Mouse (Mus musculus) liver, embryonic 11.5 days (tissue): ENCODE measurements around the gene Bco2. TPM values are rescaled to one million over a fixed set of nuclear protein-coding genes. Genes with fewer than 3 reads are reported as not detected.

Source experiments
- ATAC-seq: fragments of 200-750 bp; cut with Nextera tagmentation; replicated peaks from 2 replicates; pipeline ENCODE4 v1.8.0; 2017; ENCODE audit warnings: moderate number of reproducible peaks, mild to moderate bottlenecking, moderate TSS enrichment, moderate library complexity; ENCODE audit not compliant: low FRiP score
- DNase-seq: peaks from one replicate; pipeline ENCODE4 v3.0.0-alpha.2; 2017; ENCODE audit warnings: low spot score
- H3K27ac ChIP-seq: fragments of 300-500 bp; sonication (generic); 2 replicates; pipeline ENCODE4 v1.5.1; 2014; ENCODE audit warnings: mild to moderate bottlenecking, low read depth, low read length, control low read depth
- H3K27me3 ChIP-seq: fragments of 300-500 bp; sonication (generic); replicated peaks from 2 replicates; pipeline ENCODE4 v1.6.1; 2014; ENCODE audit warnings: low read length, mixed read lengths; ENCODE audit not compliant: control insufficient read depth, insufficient read depth
- H3K36me3 ChIP-seq: fragments of 300-500 bp; sonication (generic); 2 replicates; pipeline ENCODE4 v1.6.1; 2014; ENCODE audit warnings: mild to moderate bottlenecking, low read length, moderate library complexity, mixed read lengths; ENCODE audit not compliant: control insufficient read depth, insufficient read depth
- H3K4me1 ChIP-seq: fragments of 300-500 bp; sonication (generic); replicated peaks from 2 replicates; pipeline ENCODE4 v1.6.1; 2014; ENCODE audit warnings: low read length, mixed read lengths; ENCODE audit not compliant: control insufficient read depth, insufficient read depth
- H3K4me2 ChIP-seq: fragments of 300-500 bp; sonication (generic); 2 replicates; pipeline ENCODE4 v1.6.1; 2014; ENCODE audit warnings: mild to moderate bottlenecking, control low read depth, moderate library complexity
- H3K4me3 ChIP-seq: fragments of 300-500 bp; sonication (generic); 2 replicates; pipeline ENCODE4 v1.5.1; 2014; ENCODE audit warnings: low read depth, low read length, control low read depth
- H3K9ac ChIP-seq: fragments of 300-500 bp; sonication (generic); 2 replicates; pipeline ENCODE4 v1.6.1; 2014; ENCODE audit warnings: low read depth, low read length, control low read depth
- H3K9me3 ChIP-seq: fragments of 300-500 bp; sonication (generic); 2 replicates; pipeline ENCODE4 v1.6.1; 2016; ENCODE audit warnings: low read length, inconsistent platforms, mixed read lengths; ENCODE audit not compliant: control insufficient read depth
- WGBS: fragments of 180-500 bp; shearing (Covaris S2); extraction: QIAGEN DNeasy Blood & Tissue Kit; methylation state at CpG from one replicate; pipeline ENCODE4 v1.1.7; 2014; 5-methylcytosine and 5-hydroxymethylcytosine counted together
- polyA plus RNA-seq: library from polyadenylated mRNA; unstranded; fragments of >200 nt; fragmentation: Nextera tagmentation; extraction: Ambion mirVana; gene quantifications from 2 replicates; pipeline ENCODE4 v1.2.1, GENCODE M21; 2014

Gene Bco2
- polyA plus RNA-seq, 1 experiment from 2014 or later = 0.27 TPM

DNA sequence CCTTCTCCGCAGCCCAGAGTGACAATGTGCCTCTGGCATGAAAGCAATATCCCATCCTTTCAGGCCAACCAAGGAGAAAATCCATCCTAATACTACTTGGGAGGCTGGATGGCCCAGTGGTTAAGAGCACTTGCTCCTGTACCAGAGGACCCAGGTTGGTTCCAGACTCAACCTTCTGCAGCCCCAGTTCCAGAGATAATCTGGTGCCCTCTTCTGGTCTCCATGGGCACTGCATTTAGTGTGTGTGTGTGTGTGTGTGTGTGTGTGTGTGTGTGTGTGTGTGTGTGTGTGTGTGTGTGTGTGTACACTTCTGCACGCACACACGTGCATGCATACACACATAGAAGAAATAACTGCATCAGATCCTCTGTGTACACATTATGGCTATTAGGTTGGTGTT lies 38.6 kb upstream of the Bco2 start:
- 71% methylated on average over 3 of the region's 3 CpGs for WGBS
- H3K4me2 ChIP-seq = no peak overlapping the region
- no peak overlapping the region for H3K27ac ChIP-seq
- H3K4me1 ChIP-seq = no peaks in the 10 kb centered on the region
- DNase-seq (no peak), ATAC-seq (no peak)
- no peaks in the 10 kb centered on the region for H3K9me3 ChIP-seq
- H3K36me3 ChIP-seq = peaks cover 26% of the 10 kb centered on the region
- H3K4me3 ChIP-seq = no peak overlapping the region
- no peak overlapping the region for H3K9ac ChIP-seq
- H3K27me3 ChIP-seq = no peaks in the 10 kb centered on the region

DNA sequence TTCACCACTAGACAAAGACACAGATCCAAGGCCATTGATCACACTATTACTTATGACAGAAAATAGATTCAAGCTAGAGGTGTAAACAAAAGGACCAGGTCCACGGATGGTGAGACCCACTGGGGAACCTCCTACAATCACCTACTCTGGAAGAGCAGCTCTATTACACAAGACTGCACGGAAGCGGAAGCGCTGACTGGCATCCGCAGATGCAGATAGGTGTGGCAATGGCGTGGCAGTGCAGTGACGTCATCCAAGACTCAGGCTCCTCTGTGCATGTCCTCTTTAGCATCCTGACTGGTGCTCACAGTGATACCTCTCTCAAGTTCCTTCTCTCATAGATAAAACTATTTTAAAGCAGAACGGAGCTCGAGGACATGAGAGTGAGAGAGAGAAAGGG lies 38.0 kb upstream of the Bco2 start:
- no peaks in the 10 kb centered on the region for H3K4me1 ChIP-seq
- no peaks in the 10 kb centered on the region for H3K9me3 ChIP-seq
- no peak overlapping the region for H3K4me3 ChIP-seq
- WGBS = 84% methylated on average over 9 of the region's 9 CpGs
- peaks cover 20% of the 10 kb centered on the region for H3K36me3 ChIP-seq
- H3K9ac ChIP-seq = no peak overlapping the region
- ATAC-seq = no peak
- no peak overlapping the region for H3K4me2 ChIP-seq
- H3K27me3 ChIP-seq = no peaks in the 10 kb centered on the region
- no peak for DNase-seq
- no peak overlapping the region for H3K27ac ChIP-seq

DNA sequence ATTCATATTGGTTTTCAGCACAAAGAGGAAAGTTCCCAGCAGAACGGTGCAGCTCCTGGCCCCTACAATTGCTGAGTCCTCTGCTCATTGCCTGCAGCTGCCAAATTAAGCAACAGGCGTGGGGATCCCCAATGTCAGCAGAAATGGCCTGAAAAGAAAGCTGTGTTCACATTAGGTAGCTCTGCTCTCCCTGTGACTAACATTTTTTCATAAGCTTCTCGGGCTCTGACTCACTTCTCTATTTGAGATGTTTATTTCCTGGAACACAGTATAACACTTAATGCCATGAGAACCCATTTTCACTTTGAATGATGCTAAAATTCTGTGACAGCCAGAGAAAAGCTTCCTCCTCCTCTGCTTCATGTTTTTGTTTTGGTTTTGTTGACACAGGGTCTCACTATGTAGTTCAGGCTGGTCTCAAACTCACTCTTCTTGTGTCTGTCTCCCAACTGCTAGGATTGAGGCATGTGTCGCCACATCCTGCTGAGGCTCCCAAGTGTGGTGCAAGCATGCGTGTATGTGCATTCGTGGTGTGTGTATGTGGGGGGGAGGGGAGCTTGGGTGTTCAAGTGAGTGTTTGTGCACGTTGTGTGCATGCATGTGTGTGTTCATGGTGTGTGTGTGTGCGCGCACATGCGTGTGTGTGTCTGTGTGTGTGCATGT lies 36.0 kb upstream of the Bco2 start:
- no peak for ATAC-seq
- DNase-seq = no peak
- 69% methylated on average over 10 of the region's 10 CpGs for WGBS

DNA sequence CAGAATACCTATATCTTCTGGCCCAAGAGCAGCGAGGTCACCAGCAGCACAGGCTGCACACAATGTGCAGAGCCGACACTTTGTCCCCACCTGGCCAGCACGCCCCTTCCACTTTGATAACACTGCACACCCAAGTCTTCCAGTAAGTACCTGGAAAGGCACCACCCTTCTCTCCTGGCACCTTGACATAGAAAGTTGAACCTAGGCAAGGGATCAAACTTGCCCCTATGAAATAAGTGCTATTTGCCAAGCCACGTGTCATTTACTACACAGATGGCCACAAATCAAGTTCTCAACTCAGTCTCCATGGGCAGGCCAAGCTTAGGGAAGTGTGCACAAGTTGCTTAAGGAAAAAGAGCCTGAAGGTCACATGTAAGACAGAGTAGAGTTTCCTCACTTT lies 32.0 kb upstream of the Bco2 start:
- no peaks in the 10 kb centered on the region for H3K4me1 ChIP-seq
- no peak overlapping the region for H3K27ac ChIP-seq
- no peaks in the 10 kb centered on the region for H3K36me3 ChIP-seq
- H3K4me2 ChIP-seq = no peak overlapping the region
- H3K9me3 ChIP-seq = no peaks in the 10 kb centered on the region
- H3K9ac ChIP-seq = no peak overlapping the region
- H3K4me3 ChIP-seq = no peak overlapping the region
- no peak for DNase-seq
- 68% methylated on average over 4 of the region's 4 CpGs for WGBS
- H3K27me3 ChIP-seq = no peaks in the 10 kb centered on the region
- no peak for ATAC-seq

More for the DNA sequence above, 36.0 kb upstream of the Bco2 start:
- Histone ChIP-seq H3K9me3 (no peaks in the 10 kb centered on the region), H3K27me3 (no peaks in the 10 kb centered on the region), H3K4me2 (no peak overlapping the region), H3K4me1 (no peaks in the 10 kb centered on the region), H3K27ac (no peak overlapping the region), H3K36me3 (peaks cover 4% of the 10 kb centered on the region; the same call in 1 of the 2 replicates), H3K9ac (no peak overlapping the region), H3K4me3 (no peak overlapping the region)

DNA sequence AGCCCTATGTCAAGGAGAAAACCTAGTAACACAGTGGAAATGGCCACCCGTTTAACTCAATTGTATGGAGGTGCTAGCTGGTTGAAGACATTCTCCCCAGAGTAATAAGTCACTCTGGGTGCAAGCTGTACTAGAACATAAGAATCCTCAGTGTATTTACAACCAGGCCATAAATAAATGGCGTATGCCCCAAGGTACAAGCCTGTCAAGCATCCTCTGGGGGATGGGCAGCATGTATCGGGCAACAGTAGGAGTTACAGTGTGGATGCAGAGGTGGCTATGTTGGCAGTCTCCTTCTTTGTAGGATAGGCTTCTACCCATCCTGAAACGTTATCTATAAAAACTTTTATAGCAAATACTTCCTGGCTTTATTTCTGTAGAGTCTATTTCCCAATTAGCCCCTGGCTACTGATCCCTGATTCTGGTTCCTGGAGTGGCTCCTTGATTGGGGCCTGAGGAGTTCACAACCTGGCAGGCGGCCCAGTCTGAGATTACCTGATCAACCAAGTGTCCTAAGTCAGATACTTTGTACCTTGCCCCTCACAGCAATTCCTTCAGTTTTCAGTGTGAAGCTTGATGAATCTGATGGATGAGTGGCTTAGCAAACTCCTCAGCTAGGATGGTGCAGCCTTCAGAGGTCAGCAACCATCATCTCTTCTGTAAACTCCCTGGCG lies 30.3 kb upstream of the Bco2 start:
- no peaks in the 10 kb centered on the region for H3K4me1 ChIP-seq
- no peak overlapping the region for H3K4me2 ChIP-seq
- WGBS = 79% methylated on average over 6 of the region's 6 CpGs
- no peak for DNase-seq
- H3K27me3 ChIP-seq = no peaks in the 10 kb centered on the region
- no peaks in the 10 kb centered on the region for H3K36me3 ChIP-seq
- H3K27ac ChIP-seq = no peak overlapping the region
- ATAC-seq = no peak
- no peak overlapping the region for H3K9ac ChIP-seq
- no peaks in the 10 kb centered on the region for H3K9me3 ChIP-seq
- H3K4me3 ChIP-seq = no peak overlapping the region

DNA sequence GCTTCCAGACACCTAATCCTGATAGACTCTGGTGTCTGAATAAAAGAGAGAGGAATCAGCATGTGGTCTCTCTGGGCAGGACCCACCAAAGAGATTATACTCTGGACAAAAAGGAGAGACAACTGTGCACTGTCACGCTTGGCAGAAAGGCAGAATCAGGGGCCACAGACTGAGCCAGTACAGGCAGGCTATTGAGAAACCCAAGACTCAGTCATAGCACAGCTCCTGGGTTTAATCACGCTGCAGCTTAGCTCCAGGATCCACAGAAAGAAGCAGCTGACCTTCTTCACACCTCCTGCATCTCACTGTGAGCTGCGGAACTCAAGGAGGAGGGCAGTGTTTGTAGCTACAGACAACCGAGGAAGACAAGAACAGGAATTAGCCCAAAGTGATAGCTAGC lies 25.4 kb upstream of the Bco2 start:
- Histone ChIP-seq H3K27ac (no peak overlapping the region), H3K4me1 (no peaks in the 10 kb centered on the region), H3K4me2 (no peak overlapping the region), H3K9me3 (no peaks in the 10 kb centered on the region), H3K9ac (no peak overlapping the region), H3K4me3 (no peak overlapping the region), H3K36me3 (no peaks in the 10 kb centered on the region), H3K27me3 (no peaks in the 10 kb centered on the region)
- WGBS = 38% methylated on average over 4 of the region's 4 CpGs
- no peak for ATAC-seq
- DNase-seq = no peak

DNA sequence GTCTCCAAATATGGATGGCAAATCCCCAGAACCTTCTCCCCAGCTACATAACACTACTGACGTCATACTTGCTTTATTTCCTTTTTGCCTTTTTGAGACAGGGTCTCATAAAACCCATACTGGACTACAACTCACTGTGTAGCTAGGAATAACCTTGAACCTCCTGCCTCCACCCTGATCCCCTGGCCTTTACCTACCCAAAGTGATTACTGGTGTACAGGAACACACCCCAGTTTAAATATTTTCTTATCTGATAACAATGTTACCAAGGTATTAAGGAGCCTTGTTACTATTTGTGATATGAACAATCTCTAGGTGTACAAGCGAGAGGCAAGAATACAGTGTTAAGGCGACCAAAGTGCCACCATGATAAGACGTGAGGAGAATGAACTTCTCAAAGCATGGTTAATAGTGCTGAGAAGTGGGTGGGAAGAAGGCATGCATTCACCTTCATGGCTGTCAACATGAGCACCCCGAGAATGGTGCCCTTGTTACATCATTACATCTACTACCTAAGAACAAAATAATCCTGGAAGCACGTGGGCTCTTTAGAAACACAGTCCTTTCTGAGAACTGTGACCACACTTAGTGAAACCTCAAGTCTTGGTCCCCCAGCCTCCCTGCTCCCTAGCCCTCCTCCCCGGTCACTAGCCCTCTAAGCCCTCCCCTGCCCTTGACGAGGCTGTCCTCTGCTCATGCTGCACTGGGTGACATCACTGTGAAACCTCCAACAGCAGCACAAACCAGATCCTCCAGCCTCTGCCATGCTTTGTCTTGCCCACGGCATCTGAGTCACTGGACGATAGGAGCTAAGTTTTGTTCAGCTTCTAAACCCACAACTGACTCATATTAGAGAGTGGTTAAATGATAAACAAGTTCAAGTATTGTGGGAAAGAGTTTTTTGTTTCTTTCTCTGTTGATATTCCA lies 14.9 kb upstream of the Bco2 start:
- Histone ChIP-seq H3K36me3 (no peaks in the 10 kb centered on the region), H3K27me3 (no peaks in the 10 kb centered on the region), H3K4me1 (no peaks in the 10 kb centered on the region), H3K9ac (no peak overlapping the region), H3K4me3 (no peak overlapping the region), H3K27ac (no peak overlapping the region), H3K4me2 (no peak overlapping the region), H3K9me3 (no peaks in the 10 kb centered on the region)
- WGBS = 71% methylated on average over 10 of the region's 10 CpGs
- DNase-seq (no peak), ATAC-seq (no peak)

DNA sequence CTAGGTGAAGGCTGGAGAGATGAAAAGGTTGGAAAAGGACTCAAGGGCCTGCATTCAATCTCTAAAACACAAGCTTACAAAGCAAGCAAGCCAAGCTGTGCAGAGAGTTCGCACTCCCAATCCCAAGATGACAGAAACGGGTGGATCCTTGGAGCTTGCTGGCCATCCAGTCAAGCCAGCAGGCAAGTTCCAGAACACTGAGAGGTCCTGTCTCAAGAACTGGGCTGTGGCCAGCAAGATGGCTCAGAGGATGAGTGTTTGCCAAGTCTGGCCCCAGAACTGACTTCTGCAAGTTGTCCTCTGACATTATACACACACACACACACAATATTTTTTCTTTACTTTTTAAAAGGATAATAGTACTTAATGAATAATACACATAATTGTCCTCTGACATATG lies 12.9 kb upstream of the Bco2 start:
- Histone ChIP-seq H3K27ac (no peak overlapping the region), H3K4me1 (no peaks in the 10 kb centered on the region), H3K27me3 (no peaks in the 10 kb centered on the region), H3K9ac (no peak overlapping the region), H3K9me3 (no peaks in the 10 kb centered on the region), H3K4me3 (no peak overlapping the region), H3K36me3 (no peaks in the 10 kb centered on the region), H3K4me2 (no peak overlapping the region)
- DNase-seq (no peak), ATAC-seq (no peak)
- 82% methylated on average over 2 of the region's 2 CpGs for WGBS
